Mouse (Mus musculus): ENCODE measurements at regions not wholly inside any gene's neighbourhood (a gene's known extent, or its start where the extent isn't known, plus 50 kb on each side); places are given as distances from the start of the nearest gene placed in this dataset.

DNA sequence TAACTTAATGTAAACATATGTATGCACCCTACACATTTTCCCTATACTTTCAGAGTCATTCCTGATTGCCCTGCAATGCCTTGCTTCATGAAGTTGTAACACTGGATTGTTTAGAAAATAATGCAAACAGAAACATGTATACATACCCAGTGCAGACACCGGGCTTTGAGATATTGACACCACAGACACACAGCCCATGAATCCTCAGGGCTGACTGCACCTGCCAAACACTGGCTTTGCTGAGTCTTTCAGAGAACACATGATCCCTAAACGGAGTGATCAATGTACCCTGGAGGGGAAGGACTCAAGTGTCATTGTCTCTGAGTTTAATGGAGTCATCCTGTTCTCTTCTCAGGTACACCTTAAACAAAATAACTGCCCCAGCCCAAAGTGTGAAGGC lies 519.4 kb upstream of the Mki67 start:
- H3K79me2 ChIP-seq (replicated peaks; ENCODE audit: control insufficient read depth, insufficient read depth, low read length): no peaks in the 10 kb centered on the region
- no peak overlapping the region for H3K27ac ChIP-seq
- no peak overlapping the region for H3K9ac ChIP-seq (ENCODE audit: low read depth, low read length)
- H3K27me3 ChIP-seq (ENCODE audit: control insufficient read depth, insufficient read depth, low read length): no peaks in the 10 kb centered on the region
- no peak for TF ChIP-seq EP300 (IDR thresholded peaks at IDR 0.05; ENCODE audit: insufficient read depth, low read depth, low read length)
- no peak for TF ChIP-seq POLR2A (IDR thresholded peaks at IDR 0.05; ENCODE audit: insufficient read depth, low read depth, low read length)
- TF ChIP-seq CTCF (IDR thresholded peaks at IDR 0.05): no peak
- no peak for DNase-seq
- intact Hi-C loops (cut with DNase I): no loop called here
- H3K4me3 ChIP-seq: no peak overlapping the region
- H3K4me1 ChIP-seq (ENCODE audit: control insufficient read depth, insufficient read depth, low read length): no peaks in the 10 kb centered on the region
- no peaks in the 10 kb centered on the region for H3K36me3 ChIP-seq (ENCODE audit: control insufficient read depth, insufficient read depth, low read length)
- 76% methylated on average over 2 of the region's 2 CpGs for WGBS

DNA sequence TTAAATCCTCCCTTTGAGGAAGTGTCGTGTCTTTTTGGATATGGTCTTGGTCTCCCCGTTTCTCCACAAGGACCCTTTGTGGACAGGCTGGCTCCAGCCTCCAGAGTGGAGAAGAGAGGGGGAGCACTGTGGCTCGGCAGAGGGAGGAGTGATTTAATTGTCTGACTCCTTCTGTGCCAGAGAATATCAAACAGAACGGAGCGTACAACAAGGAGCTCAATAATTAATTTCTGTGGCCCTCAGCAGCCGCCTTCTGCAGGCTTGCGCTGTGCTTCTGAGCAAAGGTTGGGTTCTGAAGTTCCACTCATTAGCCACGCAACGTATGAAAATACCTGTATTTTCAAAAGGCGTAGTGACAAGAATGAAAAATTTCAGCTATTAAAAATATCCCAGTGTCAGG lies 520.2 kb upstream of the Mki67 start:
- intact Hi-C loops (cut with DNase I): no loop called here
- no peak overlapping the region for H3K4me3 ChIP-seq
- no peak overlapping the region for H3K9ac ChIP-seq (ENCODE audit: low read depth, low read length)
- 82% methylated on average over 10 of the region's 10 CpGs for WGBS
- H3K79me2 ChIP-seq (replicated peaks; ENCODE audit: control insufficient read depth, insufficient read depth, low read length): no peaks in the 10 kb centered on the region
- H3K27ac ChIP-seq: no peak overlapping the region
- no peaks in the 10 kb centered on the region for H3K27me3 ChIP-seq (ENCODE audit: control insufficient read depth, insufficient read depth, low read length)
- DNase-seq: no peak
- TF ChIP-seq POLR2A (IDR thresholded peaks at IDR 0.05; ENCODE audit: insufficient read depth, low read depth, low read length): no peak
- TF ChIP-seq EP300 (IDR thresholded peaks at IDR 0.05; ENCODE audit: insufficient read depth, low read depth, low read length): no peak
- TF ChIP-seq CTCF (IDR thresholded peaks at IDR 0.05): no peak
- H3K4me1 ChIP-seq (ENCODE audit: control insufficient read depth, insufficient read depth, low read length): no peaks in the 10 kb centered on the region
- no peaks in the 10 kb centered on the region for H3K36me3 ChIP-seq (ENCODE audit: control insufficient read depth, insufficient read depth, low read length)

DNA sequence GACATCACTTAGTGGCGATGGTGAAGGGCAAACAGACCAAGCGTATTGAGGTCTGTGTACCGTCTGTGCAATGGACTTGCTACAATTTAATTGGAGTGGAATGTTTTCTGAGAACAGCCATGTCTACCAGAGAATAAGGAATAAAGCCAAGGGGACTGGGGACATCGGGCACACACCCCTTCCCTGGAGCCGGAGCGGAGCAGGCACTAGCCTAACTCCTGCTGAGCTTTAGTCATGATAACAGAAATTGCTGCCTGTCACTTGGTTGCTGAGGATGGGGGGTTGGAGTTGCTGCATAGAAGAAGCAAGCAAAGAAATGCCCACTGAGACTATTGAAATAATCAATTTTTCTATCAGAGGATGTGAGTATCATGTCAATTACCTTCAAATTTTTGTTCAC lies 549.5 kb upstream of the Mki67 start:
- H3K4me3 ChIP-seq: no peak overlapping the region
- DNase-seq: no peak
- no peak overlapping the region for H3K9ac ChIP-seq (ENCODE audit: low read depth, low read length)
- H3K79me2 ChIP-seq (replicated peaks; ENCODE audit: control insufficient read depth, insufficient read depth, low read length): no peaks in the 10 kb centered on the region
- H3K4me1 ChIP-seq (ENCODE audit: control insufficient read depth, insufficient read depth, low read length): no peaks in the 10 kb centered on the region
- no peak overlapping the region for H3K27ac ChIP-seq
- 65% methylated on average over 6 of the region's 6 CpGs for WGBS
- intact Hi-C loops (cut with DNase I): no loop called here
- H3K36me3 ChIP-seq (ENCODE audit: control insufficient read depth, insufficient read depth, low read length): no peaks in the 10 kb centered on the region
- TF ChIP-seq CTCF (IDR thresholded peaks at IDR 0.05): no peak
- no peak for TF ChIP-seq POLR2A (IDR thresholded peaks at IDR 0.05; ENCODE audit: insufficient read depth, low read depth, low read length)
- TF ChIP-seq EP300 (IDR thresholded peaks at IDR 0.05; ENCODE audit: insufficient read depth, low read depth, low read length): no peak
- H3K27me3 ChIP-seq (ENCODE audit: control insufficient read depth, insufficient read depth, low read length): no peaks in the 10 kb centered on the region

DNA sequence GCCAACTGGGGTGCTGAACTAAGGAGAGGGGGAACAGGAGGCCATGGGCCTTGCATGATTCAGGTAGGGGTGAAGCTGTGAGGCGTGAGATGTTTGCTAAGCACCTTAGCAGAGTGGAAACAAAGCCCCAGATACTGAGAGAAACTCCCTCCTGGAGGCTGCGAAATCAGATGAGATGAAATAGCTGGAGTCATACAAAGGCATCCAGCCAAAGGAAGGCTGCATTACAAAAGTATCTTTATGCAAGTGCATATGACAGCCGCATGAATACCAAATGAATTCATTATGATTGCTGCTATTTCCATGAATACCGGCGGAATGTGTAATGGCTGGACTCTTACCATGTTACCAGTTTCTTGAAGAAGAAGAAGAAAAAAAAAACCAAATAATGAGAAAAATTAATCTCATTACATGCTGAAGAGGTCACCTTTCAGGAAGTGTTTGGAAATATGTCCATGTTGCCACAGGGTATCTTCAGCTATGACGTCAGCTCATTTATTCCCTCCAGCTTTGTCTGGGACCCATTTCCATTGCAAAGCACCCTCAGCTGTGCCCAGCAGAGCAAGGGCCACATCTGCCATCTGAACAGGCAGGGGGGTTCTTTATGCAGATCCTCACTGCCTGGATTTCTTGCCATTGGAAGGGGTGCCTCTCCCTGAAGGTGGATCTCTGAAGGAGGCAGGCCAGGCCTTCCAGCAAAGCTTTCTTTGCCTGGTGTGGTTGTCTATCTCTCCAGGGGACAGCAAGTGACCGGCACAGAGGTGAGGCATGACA lies 551.7 kb upstream of the Mki67 start:
- 85% methylated on average over 7 of the region's 7 CpGs for WGBS
- intact Hi-C loops (cut with DNase I): no loop called here
- Histone ChIP-seq H3K4me1 (ENCODE audit: control insufficient read depth, insufficient read depth, low read length) (no peaks in the 10 kb centered on the region), H3K27ac (no peak overlapping the region), H3K79me2 (replicated peaks; ENCODE audit: control insufficient read depth, insufficient read depth, low read length) (no peaks in the 10 kb centered on the region), H3K27me3 (ENCODE audit: control insufficient read depth, insufficient read depth, low read length) (no peaks in the 10 kb centered on the region), H3K36me3 (ENCODE audit: control insufficient read depth, insufficient read depth, low read length) (no peaks in the 10 kb centered on the region), H3K4me3 (no peak overlapping the region), H3K9ac (ENCODE audit: low read depth, low read length) (no peak overlapping the region)
- no peak for TF ChIP-seq POLR2A (IDR thresholded peaks at IDR 0.05; ENCODE audit: insufficient read depth, low read depth, low read length)
- TF ChIP-seq EP300 (IDR thresholded peaks at IDR 0.05; ENCODE audit: insufficient read depth, low read depth, low read length): no peak
- TF ChIP-seq CTCF (IDR thresholded peaks at IDR 0.05): no peak
- DNase-seq: no peak

GRCm38 (mm10) chr7:136275651-136276050 lies 559.5 kb upstream of the Mki67 start:
- Histone ChIP-seq H3K79me2 (replicated peaks; ENCODE audit: control insufficient read depth, insufficient read depth, low read length) (no peaks in the 10 kb centered on the region), H3K4me1 (ENCODE audit: control insufficient read depth, insufficient read depth, low read length) (no peaks in the 10 kb centered on the region), H3K4me3 (no peak overlapping the region), H3K36me3 (ENCODE audit: control insufficient read depth, insufficient read depth, low read length) (no peaks in the 10 kb centered on the region), H3K27ac (no peak overlapping the region), H3K9ac (ENCODE audit: low read depth, low read length) (no peak overlapping the region), H3K27me3 (ENCODE audit: control insufficient read depth, insufficient read depth, low read length) (no peaks in the 10 kb centered on the region)
- DNase-seq: no peak
- intact Hi-C loops (cut with DNase I): no loop called here
- no peak for TF ChIP-seq EP300 (IDR thresholded peaks at IDR 0.05; ENCODE audit: insufficient read depth, low read depth, low read length)
- TF ChIP-seq POLR2A (IDR thresholded peaks at IDR 0.05; ENCODE audit: insufficient read depth, low read depth, low read length): no peak
- no peak for TF ChIP-seq CTCF (IDR thresholded peaks at IDR 0.05)
- 65% methylated on average over 10 of the region's 10 CpGs for WGBS

GRCm38 (mm10) chr7:136283770-136284169 lies 567.6 kb upstream of the Mki67 start:
- no peak overlapping the region for H3K9ac ChIP-seq (ENCODE audit: low read depth, low read length)
- H3K4me1 ChIP-seq (ENCODE audit: control insufficient read depth, insufficient read depth, low read length): no peaks in the 10 kb centered on the region
- WGBS: 87% methylated on average over 6 of the region's 6 CpGs
- H3K4me3 ChIP-seq: no peak overlapping the region
- no peaks in the 10 kb centered on the region for H3K27me3 ChIP-seq (ENCODE audit: control insufficient read depth, insufficient read depth, low read length)
- no peak for DNase-seq
- intact Hi-C loops (cut with DNase I): no loop called here
- no peaks in the 10 kb centered on the region for H3K36me3 ChIP-seq (ENCODE audit: control insufficient read depth, insufficient read depth, low read length)
- TF ChIP-seq CTCF (IDR thresholded peaks at IDR 0.05) (no peak), EP300 (IDR thresholded peaks at IDR 0.05; ENCODE audit: insufficient read depth, low read depth, low read length) (no peak), POLR2A (IDR thresholded peaks at IDR 0.05; ENCODE audit: insufficient read depth, low read depth, low read length) (no peak)
- no peaks in the 10 kb centered on the region for H3K79me2 ChIP-seq (replicated peaks; ENCODE audit: control insufficient read depth, insufficient read depth, low read length)
- H3K27ac ChIP-seq: no peak overlapping the region
